Mouse (Mus musculus): ENCODE results near the gene Tshz2.
A peak's percentile ranks its signal among the peaks of the same experiment; 100 is the strongest.

The Tshz2 gene

GRCm38 (mm10) chr2:170009729-170010128 is 376.9 kb downstream of the Tshz2 start:
- DNase-seq (ENCODE audit: low spot score): no peak

GRCm38 (mm10) chr2:170011858-170012257 is 379.0 kb downstream of the Tshz2 start:
- DNase-seq (ENCODE audit: low spot score): peak; percentile 65

- DNase-seq (ENCODE audit: low spot score): peak; percentile 85
Observed at GRCm38 (mm10) chr2:170017302-170017701, 384.5 kb downstream of the Tshz2 start.

GRCm38 (mm10) chr2:170017926-170018325 is 385.1 kb downstream of the Tshz2 start:
- no peak for DNase-seq (ENCODE audit: low spot score)

GRCm38 (mm10) chr2:170022953-170023352 is 390.1 kb downstream of the Tshz2 start:
- no peak for DNase-seq (ENCODE audit: low spot score)

- no peak for DNase-seq (ENCODE audit: low spot score)
Observed at GRCm38 (mm10) chr2:170023741-170024140, 390.9 kb downstream of the Tshz2 start.

- DNase-seq (ENCODE audit: low spot score): no peak
Observed at GRCm38 (mm10) chr2:170024939-170025338, 392.1 kb downstream of the Tshz2 start.

GRCm38 (mm10) chr2:170025896-170026295 is 393.1 kb downstream of the Tshz2 start:
- DNase-seq (ENCODE audit: low spot score): no peak

- no peak for DNase-seq (ENCODE audit: low spot score)
Observed at GRCm38 (mm10) chr2:170027837-170028236, 395.0 kb downstream of the Tshz2 start.

GRCm38 (mm10) chr2:170028488-170029303 is 395.9 kb downstream of the Tshz2 start:
- DNase-seq (ENCODE audit: low spot score): peak; percentile 60

GRCm38 (mm10) chr2:170029304-170029856 is 396.6 kb downstream of the Tshz2 start:
- DNase-seq (ENCODE audit: low spot score): no peak

- no peak for DNase-seq (ENCODE audit: low spot score)
Observed at GRCm38 (mm10) chr2:170031226-170031625, 398.4 kb downstream of the Tshz2 start.

GRCm38 (mm10) chr2:170031872-170032271 is 399.1 kb downstream of the Tshz2 start:
- DNase-seq (ENCODE audit: low spot score): no peak

GRCm38 (mm10) chr2:170033219-170033618 is 400.4 kb downstream of the Tshz2 start:
- DNase-seq (ENCODE audit: low spot score): no peak

GRCm38 (mm10) chr2:170034794-170035193 is 402.0 kb downstream of the Tshz2 start:
- no peak for DNase-seq (ENCODE audit: low spot score)

GRCm38 (mm10) chr2:170036791-170037241 is 404.0 kb downstream of the Tshz2 start:
- DNase-seq (ENCODE audit: low spot score): no peak

- DNase-seq (ENCODE audit: low spot score): peak; percentile 55
Observed at GRCm38 (mm10) chr2:170037346-170037745, 404.5 kb downstream of the Tshz2 start.

- peak; percentile 47 for DNase-seq (ENCODE audit: low spot score)
Observed at GRCm38 (mm10) chr2:170039772-170040171, 407.0 kb downstream of the Tshz2 start.

GRCm38 (mm10) chr2:170041101-170041500 is 408.3 kb downstream of the Tshz2 start:
- DNase-seq (ENCODE audit: low spot score): no peak

- DNase-seq (ENCODE audit: low spot score): no peak
Observed at GRCm38 (mm10) chr2:170042471-170043213, 409.8 kb downstream of the Tshz2 start.

- no peak for DNase-seq (ENCODE audit: low spot score)
Observed at GRCm38 (mm10) chr2:170043290-170043689, 410.5 kb downstream of the Tshz2 start.

GRCm38 (mm10) chr2:170045896-170046295 is 413.1 kb downstream of the Tshz2 start:
- no peak for DNase-seq (ENCODE audit: low spot score)
